Mouse (Mus musculus): ENCODE measurements around the gene Fndc11.

The Fndc11 gene

DNA sequence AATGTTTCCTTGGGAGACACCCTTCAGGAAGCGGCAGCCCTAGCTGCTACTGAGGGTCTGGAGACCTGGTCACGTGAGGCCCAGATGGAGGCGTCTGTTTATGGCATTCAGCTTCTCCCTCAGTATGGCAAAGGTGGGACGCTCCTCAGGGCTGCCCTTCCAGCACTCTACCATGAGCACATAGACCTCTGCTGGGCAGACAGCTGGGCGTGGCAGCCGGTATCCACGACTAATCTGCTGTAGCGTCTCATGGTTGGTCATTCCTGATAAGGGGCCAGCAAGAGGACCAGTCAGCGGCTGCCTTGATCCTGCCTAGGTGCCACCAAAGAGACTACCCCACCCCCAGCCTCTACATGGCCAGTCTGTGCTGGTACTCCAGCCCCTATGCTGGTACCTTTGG lies 13.7 kb upstream of the Fndc11 start:
- no peak for TF ChIP-seq GATA4 (IDR thresholded peaks at IDR 0.05; ENCODE audit: insufficient replicate concordance, low read length)

- TF ChIP-seq GATA4 (IDR thresholded peaks at IDR 0.05; ENCODE audit: insufficient replicate concordance, low read length): peak; percentile 19; the same call in 1 of the 2 replicates
These were observed 7.3 kb upstream of the Fndc11 start for GRCm38 (mm10) chr2:181212389-181213020.

- no peak for TF ChIP-seq GATA4 (IDR thresholded peaks at IDR 0.05; ENCODE audit: insufficient replicate concordance, low read length)
These were observed 6.8 kb upstream of the Fndc11 start, which contains the start of gene Srms for GRCm38 (mm10) chr2:181213021-181213445. Gene Srms, minus strand, starts transcription at chr2:181213185.

- no peak for TF ChIP-seq GATA4 (IDR thresholded peaks at IDR 0.05; ENCODE audit: insufficient replicate concordance, low read length)
These were observed 3.8 kb upstream of the Fndc11 start for GRCm38 (mm10) chr2:181216037-181216436.

- TF ChIP-seq GATA4 (IDR thresholded peaks at IDR 0.05; ENCODE audit: insufficient replicate concordance, low read length): no peak
These were observed 830 bp upstream of the Fndc11 start for GRCm38 (mm10) chr2:181218881-181219485.

- no peak for TF ChIP-seq GATA4 (IDR thresholded peaks at IDR 0.05; ENCODE audit: insufficient replicate concordance, low read length)
These were observed 548 bp downstream of the Fndc11 start for GRCm38 (mm10) chr2:181220361-181220760.

DNA sequence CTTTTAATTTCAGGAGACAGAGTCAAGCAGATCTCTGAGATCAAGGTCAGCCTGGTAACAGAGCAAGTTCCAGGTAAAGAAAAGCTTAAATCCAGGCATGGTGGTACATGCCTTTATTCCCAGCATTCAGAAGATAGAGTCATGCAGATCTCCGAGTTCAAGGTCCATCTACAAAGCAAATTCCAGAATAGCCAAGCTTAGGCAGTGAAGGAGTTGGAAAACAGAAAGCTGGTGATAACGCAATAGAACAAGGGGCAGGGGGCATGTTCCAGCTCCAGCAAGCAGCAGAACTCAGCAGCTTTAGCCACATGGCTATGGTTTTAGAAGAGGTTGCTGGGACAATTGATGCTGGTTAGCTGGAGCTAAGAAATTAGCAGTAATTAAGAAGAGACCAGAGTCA lies 5.2 kb downstream of the Fndc11 start:
- TF ChIP-seq GATA4 (IDR thresholded peaks at IDR 0.05; ENCODE audit: insufficient replicate concordance, low read length): no peak

- TF ChIP-seq GATA4 (IDR thresholded peaks at IDR 0.05; ENCODE audit: insufficient replicate concordance, low read length): no peak
These were observed 7.3 kb downstream of the Fndc11 start for GRCm38 (mm10) chr2:181227122-181227521.

- TF ChIP-seq GATA4 (IDR thresholded peaks at IDR 0.05; ENCODE audit: insufficient replicate concordance, low read length): no peak
These were observed 8.5 kb downstream of the Fndc11 start for GRCm38 (mm10) chr2:181228335-181228734.

GRCm38 (mm10) chr2:181231171-181231570 lies 11.4 kb downstream of the Fndc11 start:
- TF ChIP-seq GATA4 (IDR thresholded peaks at IDR 0.05; ENCODE audit: insufficient replicate concordance, low read length): no peak

DNA sequence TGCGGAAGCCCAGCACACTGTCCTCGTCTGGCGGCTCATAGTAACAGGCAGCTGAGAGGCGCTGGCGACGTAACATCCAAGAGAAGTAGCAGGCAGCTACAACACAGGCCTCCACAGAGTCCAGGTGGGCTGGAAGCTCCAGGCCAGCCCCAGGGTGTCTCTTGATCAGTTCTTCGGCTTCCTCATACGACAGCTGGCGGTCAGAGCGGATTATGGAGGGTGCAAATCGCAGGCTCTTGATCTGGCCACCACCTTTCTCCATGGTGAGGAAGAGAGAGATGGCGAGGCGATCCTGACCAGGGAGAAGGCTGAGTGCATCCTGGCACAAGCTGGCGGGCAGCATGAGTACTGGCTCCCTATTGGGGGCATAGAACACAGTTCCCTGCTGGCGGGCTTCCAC lies 13.6 kb downstream of the Fndc11 start:
- no peak for TF ChIP-seq GATA4 (IDR thresholded peaks at IDR 0.05; ENCODE audit: insufficient replicate concordance, low read length)

DNA sequence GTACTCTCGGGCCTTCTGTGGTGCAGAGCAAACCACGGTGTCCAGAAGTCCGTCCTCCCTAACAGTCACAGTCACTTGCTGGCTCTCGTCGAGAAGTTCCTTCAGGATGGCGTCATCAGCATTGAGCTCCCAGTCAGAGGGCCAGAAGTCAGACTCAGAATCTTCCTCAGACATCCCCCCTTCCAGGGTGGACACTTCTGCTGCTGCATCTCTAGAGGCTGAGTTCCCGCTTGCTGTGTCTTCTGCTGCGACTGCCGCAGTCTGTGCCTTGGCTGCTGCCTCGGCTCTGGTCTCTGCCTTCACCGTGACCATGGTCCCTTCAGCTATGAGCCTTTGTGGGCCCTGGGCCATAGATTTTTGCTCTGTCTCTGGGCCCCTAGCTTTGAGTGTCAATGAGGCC lies 14.9 kb downstream of the Fndc11 start:
- TF ChIP-seq GATA4 (IDR thresholded peaks at IDR 0.05; ENCODE audit: insufficient replicate concordance, low read length): no peak

DNA sequence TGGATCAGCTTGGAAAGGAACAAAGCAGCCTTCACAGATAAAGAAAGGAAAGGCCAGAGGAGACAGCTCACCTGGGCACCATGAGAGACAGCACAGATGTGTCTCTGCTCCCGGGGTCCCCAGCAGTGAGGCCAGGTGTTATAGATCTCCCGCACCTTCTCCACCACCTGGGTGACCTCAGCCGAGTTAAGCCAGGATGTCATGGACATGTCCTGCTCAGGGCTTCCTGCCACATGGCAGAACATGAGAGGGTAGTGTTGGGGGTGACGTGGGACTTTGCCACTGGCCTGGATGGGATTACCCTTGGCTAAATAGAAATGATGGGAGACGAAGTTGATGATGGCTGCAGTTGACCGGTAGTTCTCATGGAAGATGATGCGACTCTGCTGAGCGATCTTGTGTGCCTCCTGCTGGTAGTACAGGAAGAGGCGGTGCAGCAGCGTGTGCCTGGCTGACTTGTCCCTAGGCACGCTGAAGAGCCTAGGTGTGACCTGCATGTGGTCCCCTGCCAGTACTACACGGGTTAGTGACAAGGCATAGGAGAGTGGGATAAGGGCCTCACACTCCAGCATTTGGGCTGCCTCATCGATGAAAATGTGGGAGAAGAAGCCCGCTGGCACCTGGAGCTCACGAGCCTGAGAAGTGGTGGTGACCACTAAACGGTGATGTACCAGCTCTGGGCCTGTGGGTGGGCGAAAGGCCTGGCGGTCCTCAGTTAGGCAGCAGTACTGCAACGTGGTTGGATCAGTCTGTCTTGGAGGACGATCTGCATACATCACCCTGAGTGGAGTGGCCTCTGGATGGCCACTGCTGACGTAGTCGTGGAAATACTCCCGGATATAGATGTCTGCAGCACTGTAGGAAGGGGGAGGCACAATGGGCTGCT lies 16.1 kb downstream of the Fndc11 start:
- no peak for TF ChIP-seq GATA4 (IDR thresholded peaks at IDR 0.05; ENCODE audit: insufficient replicate concordance, low read length)

GRCm38 (mm10) chr2:181237251-181238014 lies 17.6 kb downstream of the Fndc11 start:
- no peak for TF ChIP-seq GATA4 (IDR thresholded peaks at IDR 0.05; ENCODE audit: insufficient replicate concordance, low read length)

GRCm38 (mm10) chr2:181238091-181238610 lies 18.3 kb downstream of the Fndc11 start:
- TF ChIP-seq GATA4 (IDR thresholded peaks at IDR 0.05; ENCODE audit: insufficient replicate concordance, low read length): no peak

Data from liver, adult (tissue).